ENCODE assay signal across 16 mouse cellular contexts in genomic region chr1:179116729-179117663, GRCm38 (mm10).
DNase-seq lines count a peak whose midpoint lies in the region; ATAC-seq lines count a peak whose summit lies in the region.
"Had no signal": no experiment of that assay in that cellular context is flagged by ENCODE, and none has a peak within 500 bp of the region (broad histone marks: within the 10 kb centered on the region; RNA-seq: fewer than 3 reads in every experiment).

No protein-coding gene starts in this region.

- DNase-seq in heart, postnatal 4 days = no peak
- DNase-seq in liver, embryonic 13.5 days = peak; percentile 20
- no peak for DNase-seq in adrenal gland, adult 2 months
- DNase-seq in spleen, postnatal 14 days (ENCODE audit: low spot score in 2 of 2) = no peak
- DNase-seq: cerebellum, adult 9-11 months; kidney, adult 9 months; kidney, postnatal 25 days; lung, adult 18-20 months; lung, postnatal 14 days; retina, postnatal 1 day had no signal

- H3K27me3 ChIP-seq in heart, embryonic 11.5 days (ENCODE audit: control insufficient read depth, insufficient read depth, low read length) = no peaks in the 10 kb centered on the region
- no peaks in the 10 kb centered on the region for H3K27me3 ChIP-seq in liver, embryonic 13.5 days

- H3K9ac ChIP-seq in heart, embryonic 11.5 days (ENCODE audit: low read depth, low read length) = 0 out of 2 replicates have a peak overlapping the region, but pooled peaks have one; percentile 24
- no peak overlapping the region for H3K9ac ChIP-seq in liver, embryonic 13.5 days
- H3K9ac ChIP-seq: hindbrain, embryonic 14.5 days had no signal

- H3K4me1 ChIP-seq in heart, embryonic 11.5 days (ENCODE audit: control insufficient read depth, insufficient read depth, low read length) = peaks cover 5% of the 10 kb centered on the region
- peaks cover 35% of the 10 kb centered on the region for H3K4me1 ChIP-seq in liver, embryonic 13.5 days (replicated peaks)

- 0 out of 2 replicates have a peak, but pooled peaks have one; percentile 26 for ATAC-seq in heart, embryonic 11.5 days (replicated peaks; ENCODE audit: insufficient number of reproducible peaks, low FRiP score, low TSS enrichment)
- peak; percentile 78 for ATAC-seq in erythroblast, adult 5-6 weeks (replicated peaks; ENCODE audit: low FRiP score, poor library complexity, severe bottlenecking)
- peak; percentile 80 for ATAC-seq in liver, embryonic 13.5 days (ENCODE audit: low read depth)
- peak; percentile 80 for ATAC-seq in megakaryocyte-erythroid progenitor cell, adult 5-6 weeks (replicated peaks; ENCODE audit: low FRiP score, low TSS enrichment, poor library complexity, severe bottlenecking)

- no peaks in the 10 kb centered on the region; the same call in 1 of the 2 replicates for H3K9me3 ChIP-seq in heart, embryonic 11.5 days (replicated peaks; ENCODE audit: control insufficient read depth, low read length)
- no peaks in the 10 kb centered on the region; the same call in 1 of the 2 replicates for H3K9me3 ChIP-seq in liver, embryonic 13.5 days (replicated peaks)

- no peak overlapping the region for H3K27ac ChIP-seq in heart, embryonic 11.5 days (ENCODE audit: low read depth, low read length)
- H3K27ac ChIP-seq in liver, embryonic 13.5 days = peak overlapping the region; percentile 66; the same call in 1 of the 2 replicates
- H3K27ac ChIP-seq: forebrain, embryonic 10.5 days; hindbrain, embryonic 14.5 days had no signal

- no peak overlapping the region for H3K4me3 ChIP-seq in heart, embryonic 11.5 days (ENCODE audit: low read depth, low read length)
- no peak overlapping the region for H3K4me3 ChIP-seq in liver, embryonic 13.5 days (replicated peaks)
- H3K4me3 ChIP-seq: forebrain, embryonic 10.5 days had no signal

- H3K36me3 ChIP-seq in heart, embryonic 11.5 days (ENCODE audit: control insufficient read depth, insufficient read depth, low read length) = no peaks in the 10 kb centered on the region
- H3K36me3 ChIP-seq in liver, embryonic 13.5 days = no peaks in the 10 kb centered on the region
- H3K36me3 ChIP-seq: forebrain, embryonic 10.5 days; G1E had no signal

- WGBS in heart, embryonic 11.5 days (ENCODE audit: insufficient replicate concordance) = 37% methylated on average over 10 of the region's 10 CpGs
- 19% methylated on average over 10 of the region's 10 CpGs for WGBS in liver, embryonic 13.5 days (ENCODE audit: insufficient replicate concordance)

- H3K4me2 ChIP-seq in heart, embryonic 11.5 days = no peak overlapping the region
- peak overlapping the region; percentile 12 for H3K4me2 ChIP-seq in liver, embryonic 13.5 days
- H3K4me2 ChIP-seq: hindbrain, embryonic 14.5 days had no signal

Comparison
In these comparisons a context has a peak if more than half of its experiments do, and no peak if none do; other contexts are left out.
1. ATAC-seq: peak in every context shown above with its lines; median percentile 80 in liver, embryonic 13.5 days; 80 in megakaryocyte-erythroid progenitor cell, adult 5-6 weeks; 78 in erythroblast, adult 5-6 weeks; 26 in heart, embryonic 11.5 days.